Mouse (Mus musculus) CD8-positive naive resting alpha-beta T cell, adult 2 months (primary cell): ENCODE results near the gene Hmgn5.
A peak's percentile ranks its signal among the peaks of the same experiment; 100 is the strongest.

Source experiments
- DNase-seq, 2 experiments: peaks; one replicate each; pipeline ENCODE4 v3.0.0; 2022; ENCODE audit warnings: low read depth in 2 of 2, low spot score in 2 of 2

The Hmgn5 gene

GRCm38 (mm10) chrX:109013283-109013682 is at the start of gene Hmgn5:
Gene Hmgn5, minus strand, starts transcription at chrX:109013404.
- peak; percentile 82 to 87 for DNase-seq

GRCm38 (mm10) chrX:109047773-109048172 is 34.6 kb upstream of the Hmgn5 start:
- no peak for DNase-seq

DNA sequence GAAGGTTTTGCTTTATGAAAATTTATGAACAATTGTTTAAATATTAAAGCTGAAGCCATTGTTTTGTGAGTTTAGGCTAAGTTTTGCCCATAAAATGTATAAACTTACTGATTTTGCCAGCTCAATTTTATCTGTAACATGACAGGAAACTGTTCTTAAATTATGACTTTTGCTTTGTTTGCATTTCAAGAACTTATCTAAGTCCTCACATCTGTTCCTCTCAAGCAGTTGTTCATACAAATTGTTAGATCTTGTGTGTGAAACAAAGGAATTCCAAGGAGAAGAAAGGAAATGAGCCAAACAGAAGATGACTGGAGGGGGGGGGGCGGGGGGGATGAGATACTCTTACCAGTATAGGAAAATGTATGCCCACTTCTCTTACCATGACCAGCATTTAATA is 13.0 kb upstream of the Hmgn5 start:
- DNase-seq, result no peak

DNA sequence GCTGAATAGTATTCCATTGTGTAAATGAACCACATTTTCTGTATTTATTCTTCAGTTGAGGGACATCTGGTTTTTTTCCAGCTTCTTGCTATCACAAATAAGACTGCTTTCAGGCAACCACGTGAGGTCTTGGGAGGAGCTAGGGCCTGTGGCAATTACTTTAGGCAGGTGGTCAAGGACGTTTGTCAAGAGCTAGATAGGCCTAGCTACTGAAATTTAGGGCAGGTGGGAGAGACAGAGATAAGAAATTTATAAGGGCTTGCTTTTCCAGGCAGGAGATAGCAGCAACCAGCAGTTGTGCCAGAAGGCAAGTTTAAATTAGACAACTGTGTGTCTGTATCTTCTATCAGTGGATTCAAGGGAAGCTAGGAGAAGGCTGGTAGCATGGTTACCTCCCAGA is 7.7 kb upstream of the Hmgn5 start:
- no peak for DNase-seq

DNA sequence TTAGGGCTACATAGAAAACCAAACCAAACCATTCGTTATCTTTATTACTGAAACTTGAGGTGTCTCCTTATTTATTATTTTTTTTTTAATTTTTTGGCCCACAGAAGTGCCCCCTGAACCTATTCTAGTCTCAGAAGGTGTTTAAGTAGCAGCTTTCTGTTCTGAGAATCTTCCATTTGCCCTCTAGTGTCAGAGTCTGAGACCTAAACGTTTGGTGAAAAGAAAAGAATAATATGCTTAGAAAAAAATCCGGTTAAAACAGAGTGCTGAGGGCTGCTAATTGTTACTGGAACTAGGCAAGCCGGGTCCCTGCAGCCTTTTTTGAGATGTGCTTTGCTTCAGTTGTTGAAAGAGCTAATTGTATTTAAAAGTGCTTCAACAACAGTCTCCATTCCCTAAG is 962 bp upstream of the Hmgn5 start:
- DNase-seq, result no peak

DNA sequence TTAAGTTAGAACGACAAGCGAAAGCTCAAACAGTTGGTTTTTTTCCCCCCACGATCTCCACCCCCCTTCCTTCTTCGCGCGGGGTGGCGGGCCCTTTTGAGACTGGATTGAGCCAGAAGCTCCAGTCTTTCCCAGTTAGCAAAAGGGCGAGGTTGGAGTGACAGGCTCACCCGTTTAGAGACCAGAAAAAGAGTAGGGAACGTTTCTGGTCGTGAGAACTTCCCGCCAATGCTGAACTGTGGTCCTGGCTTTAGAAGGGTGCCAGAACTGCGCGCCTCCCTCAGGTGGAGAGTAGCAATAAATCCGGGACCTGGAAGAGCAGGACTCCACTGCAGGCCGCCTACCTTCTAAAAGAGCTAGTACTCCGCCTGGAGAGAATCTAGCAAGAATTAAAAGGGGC is 482 bp upstream of the Hmgn5 start:
- peak in 1 of 2 experiments; percentile 8 for DNase-seq

GRCm38 (mm10) chrX:109012371-109013031 is 703 bp downstream of the Hmgn5 start:
- peak; percentile 37 to 57 for DNase-seq

DNA sequence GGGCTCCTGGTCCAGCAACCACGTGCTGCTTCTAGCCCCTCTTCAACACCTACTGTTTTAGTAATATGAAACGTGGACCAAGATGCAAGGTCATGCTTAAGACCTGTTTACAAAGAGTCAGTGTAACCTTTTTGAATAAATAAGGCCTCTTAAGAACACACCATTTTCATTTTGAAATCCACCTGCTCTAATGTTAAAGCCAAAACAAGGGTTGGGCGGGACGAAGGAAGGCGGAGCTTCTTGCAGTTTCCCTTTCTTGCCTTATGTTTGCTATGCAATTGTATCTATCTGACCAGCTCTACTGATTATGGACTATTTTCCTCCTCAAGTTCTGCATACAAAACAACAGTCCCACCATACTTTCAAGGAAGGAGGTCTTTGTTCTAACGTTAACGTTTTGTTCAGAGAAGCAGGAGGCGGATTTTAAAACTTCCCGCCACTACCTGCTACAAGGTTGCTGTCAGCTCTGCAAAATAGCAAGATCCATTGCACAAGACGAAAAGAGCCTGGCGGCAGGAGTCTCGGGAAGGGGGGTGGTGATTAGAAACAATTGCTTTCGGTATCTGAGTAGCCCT is 1.5 kb downstream of the Hmgn5 start:
- peak; percentile 1 to 15 for DNase-seq

DNA sequence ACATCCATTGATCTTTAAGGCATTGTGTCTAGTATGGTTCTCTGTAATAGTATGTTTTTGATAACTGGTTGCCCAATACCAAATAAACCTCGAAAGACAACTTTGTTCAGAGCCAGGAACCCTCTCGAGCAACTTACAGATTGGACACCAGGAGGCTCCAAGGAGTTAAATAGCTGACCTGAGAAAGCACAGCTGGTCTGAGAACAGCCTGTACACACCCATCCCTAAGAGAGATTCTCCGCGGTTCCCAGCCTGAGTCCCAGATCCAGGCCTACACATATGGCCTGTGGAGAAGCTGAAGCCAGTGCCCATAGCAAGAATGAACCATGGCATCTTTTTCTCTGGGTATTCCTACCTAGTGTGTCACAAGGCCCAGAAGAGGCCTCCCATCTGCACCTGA is 11.9 kb downstream of the Hmgn5 start:
- DNase-seq, result no peak
